Mouse (Mus musculus) retina, embryonic 14.5 days (tissue): ENCODE measurements at regions not wholly inside any gene's neighbourhood (a gene's known extent, or its start where the extent isn't known, plus 50 kb on each side); places are given as distances from the start of the nearest gene placed in this dataset.

Source experiments
- DNase-seq: peaks from one replicate; pipeline ENCODE4 v3.0.0-alpha.2; 2015; ENCODE audit warnings: low spot score

DNA sequence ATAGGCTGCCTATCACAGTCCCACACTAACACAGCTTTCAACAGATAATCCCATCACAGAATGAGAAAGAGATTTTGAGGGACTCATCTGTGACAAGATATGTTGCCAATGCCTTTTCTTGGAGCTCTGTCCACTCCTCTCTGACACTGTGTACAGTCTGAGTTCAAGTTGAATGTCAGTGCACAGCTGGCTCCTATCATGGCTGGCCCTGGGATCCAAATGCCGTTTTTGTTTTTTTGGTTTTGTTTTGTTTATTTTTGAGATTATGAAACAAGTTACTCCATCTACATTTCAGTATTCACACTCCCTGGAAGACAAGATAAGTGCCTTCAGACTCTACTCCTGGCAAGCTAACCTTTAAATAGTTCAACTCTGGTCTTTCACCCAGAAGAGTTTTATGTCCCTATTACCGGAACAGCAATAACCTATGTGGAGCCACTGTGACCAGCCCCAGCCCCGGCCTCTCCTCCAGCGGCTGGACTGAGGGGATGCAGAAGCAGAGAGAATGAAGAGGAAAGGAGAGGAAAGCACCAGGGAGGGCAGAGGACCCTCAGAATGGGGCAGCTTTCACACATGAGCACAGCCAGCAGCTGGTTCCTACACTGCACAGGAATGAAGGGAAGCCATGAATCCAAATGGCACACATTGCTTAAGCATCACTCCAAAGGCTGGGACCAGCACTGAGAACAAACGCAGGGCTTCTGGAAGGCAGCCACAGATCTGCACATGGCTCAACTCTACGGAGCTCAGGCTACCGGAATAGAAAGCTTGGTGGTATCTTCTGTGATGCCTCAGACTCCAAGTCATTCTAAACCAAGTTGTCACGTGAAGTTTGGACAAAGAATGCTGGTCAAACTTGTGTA lies 99.9 kb upstream of the Nsun2 start:
- DNase-seq: no peak

DNA sequence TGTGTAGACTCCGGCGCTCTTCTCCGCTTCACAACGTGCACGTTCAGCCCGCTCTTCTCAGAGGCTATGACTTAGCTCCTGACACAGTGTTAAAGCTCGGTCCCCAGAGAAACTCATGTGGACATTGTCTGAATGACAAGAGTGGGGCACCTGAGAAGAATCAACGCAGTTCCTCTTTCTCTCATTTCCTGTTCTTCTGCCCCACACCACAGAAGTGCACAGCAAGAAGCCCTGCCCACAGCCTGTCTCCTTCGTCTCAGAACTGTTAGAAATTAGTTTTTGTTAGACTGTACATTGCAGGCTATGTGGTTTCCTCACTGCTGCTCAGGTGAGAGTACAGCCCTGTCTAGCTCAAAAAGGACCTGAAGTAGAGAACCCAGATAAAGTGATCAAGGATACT lies 94.1 kb upstream of the Nsun2 start:
- no peak for DNase-seq

DNA sequence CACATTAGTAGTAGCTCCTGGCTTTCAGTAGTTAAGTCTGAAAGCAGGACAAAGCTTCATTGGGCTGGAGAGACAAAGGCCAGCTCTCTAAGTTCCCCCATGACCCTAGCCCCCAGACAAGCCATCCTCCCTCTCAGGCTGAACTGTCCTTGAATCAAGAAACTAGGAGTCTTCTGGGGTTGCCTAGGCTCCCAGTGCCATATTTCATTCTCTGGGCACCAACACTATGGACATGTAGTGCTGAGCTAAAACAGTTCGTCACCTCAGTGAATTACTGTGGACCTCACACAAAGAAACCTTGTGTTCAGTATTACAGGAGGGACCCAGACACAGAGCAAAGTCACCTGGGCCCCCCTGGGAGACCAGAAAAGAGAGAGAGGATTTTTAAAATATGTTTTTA lies 91.7 kb upstream of the Nsun2 start:
- DNase-seq: no peak

DNA sequence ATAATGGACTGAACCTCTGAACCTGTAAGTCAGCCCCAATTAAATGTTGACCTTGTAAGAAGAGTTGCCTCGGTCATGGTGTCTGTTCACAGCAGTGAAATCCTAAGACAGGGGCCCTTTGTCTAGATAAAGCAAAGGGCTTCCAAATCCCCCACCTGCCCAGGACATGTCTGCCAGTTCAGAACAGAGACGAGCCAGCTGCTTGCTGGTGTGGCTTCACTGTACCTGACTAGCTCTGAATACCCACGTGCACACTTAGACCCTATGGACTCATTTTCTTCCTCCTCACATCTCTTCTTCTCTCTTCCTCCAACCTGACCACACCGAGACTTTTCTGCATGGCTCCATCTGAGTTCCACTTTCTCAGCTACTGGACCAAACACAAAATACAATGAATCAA lies 87.9 kb upstream of the Nsun2 start:
- no peak for DNase-seq
